Mouse (Mus musculus) liver, embryonic 11.5 days (tissue): Measurements from ENCODE around the gene Bphl. TPM values are rescaled to one million over a fixed set of nuclear protein-coding genes. Genes with fewer than 3 reads are reported as not detected.

Source experiments
- ATAC-seq: fragments of 200-750 bp; cut with Nextera tagmentation; replicated peaks from 2 replicates; pipeline ENCODE4 v1.8.0; 2017; ENCODE audit warnings: moderate number of reproducible peaks, mild to moderate bottlenecking, moderate TSS enrichment, moderate library complexity; ENCODE audit not compliant: low FRiP score
- DNase-seq: peaks from one replicate; pipeline ENCODE4 v3.0.0-alpha.2; 2017; ENCODE audit warnings: low spot score
- H3K27ac ChIP-seq: fragments of 300-500 bp; sonication (generic); 2 replicates; pipeline ENCODE4 v1.5.1; 2014; ENCODE audit warnings: mild to moderate bottlenecking, low read depth, low read length, control low read depth
- H3K27me3 ChIP-seq: fragments of 300-500 bp; sonication (generic); replicated peaks from 2 replicates; pipeline ENCODE4 v1.6.1; 2014; ENCODE audit warnings: low read length, mixed read lengths; ENCODE audit not compliant: control insufficient read depth, insufficient read depth
- H3K36me3 ChIP-seq: fragments of 300-500 bp; sonication (generic); 2 replicates; pipeline ENCODE4 v1.6.1; 2014; ENCODE audit warnings: mild to moderate bottlenecking, low read length, moderate library complexity, mixed read lengths; ENCODE audit not compliant: control insufficient read depth, insufficient read depth
- H3K4me1 ChIP-seq: fragments of 300-500 bp; sonication (generic); replicated peaks from 2 replicates; pipeline ENCODE4 v1.6.1; 2014; ENCODE audit warnings: low read length, mixed read lengths; ENCODE audit not compliant: control insufficient read depth, insufficient read depth
- H3K4me2 ChIP-seq: fragments of 300-500 bp; sonication (generic); 2 replicates; pipeline ENCODE4 v1.6.1; 2014; ENCODE audit warnings: mild to moderate bottlenecking, control low read depth, moderate library complexity
- H3K4me3 ChIP-seq: fragments of 300-500 bp; sonication (generic); 2 replicates; pipeline ENCODE4 v1.5.1; 2014; ENCODE audit warnings: low read depth, low read length, control low read depth
- H3K9ac ChIP-seq: fragments of 300-500 bp; sonication (generic); 2 replicates; pipeline ENCODE4 v1.6.1; 2014; ENCODE audit warnings: low read depth, low read length, control low read depth
- H3K9me3 ChIP-seq: fragments of 300-500 bp; sonication (generic); 2 replicates; pipeline ENCODE4 v1.6.1; 2016; ENCODE audit warnings: low read length, inconsistent platforms, mixed read lengths; ENCODE audit not compliant: control insufficient read depth
- WGBS: fragments of 180-500 bp; shearing (Covaris S2); extraction: QIAGEN DNeasy Blood & Tissue Kit; methylation state at CpG from one replicate; pipeline ENCODE4 v1.1.7; 2014; 5-methylcytosine and 5-hydroxymethylcytosine counted together
- polyA plus RNA-seq: library from polyadenylated mRNA; unstranded; fragments of >200 nt; fragmentation: Nextera tagmentation; extraction: Ambion mirVana; gene quantifications from 2 replicates; pipeline ENCODE4 v1.2.1, GENCODE M21; 2014

Gene Bphl
- polyA plus RNA-seq = 32.8 and 35.3 TPM in 2 replicates

DNA sequence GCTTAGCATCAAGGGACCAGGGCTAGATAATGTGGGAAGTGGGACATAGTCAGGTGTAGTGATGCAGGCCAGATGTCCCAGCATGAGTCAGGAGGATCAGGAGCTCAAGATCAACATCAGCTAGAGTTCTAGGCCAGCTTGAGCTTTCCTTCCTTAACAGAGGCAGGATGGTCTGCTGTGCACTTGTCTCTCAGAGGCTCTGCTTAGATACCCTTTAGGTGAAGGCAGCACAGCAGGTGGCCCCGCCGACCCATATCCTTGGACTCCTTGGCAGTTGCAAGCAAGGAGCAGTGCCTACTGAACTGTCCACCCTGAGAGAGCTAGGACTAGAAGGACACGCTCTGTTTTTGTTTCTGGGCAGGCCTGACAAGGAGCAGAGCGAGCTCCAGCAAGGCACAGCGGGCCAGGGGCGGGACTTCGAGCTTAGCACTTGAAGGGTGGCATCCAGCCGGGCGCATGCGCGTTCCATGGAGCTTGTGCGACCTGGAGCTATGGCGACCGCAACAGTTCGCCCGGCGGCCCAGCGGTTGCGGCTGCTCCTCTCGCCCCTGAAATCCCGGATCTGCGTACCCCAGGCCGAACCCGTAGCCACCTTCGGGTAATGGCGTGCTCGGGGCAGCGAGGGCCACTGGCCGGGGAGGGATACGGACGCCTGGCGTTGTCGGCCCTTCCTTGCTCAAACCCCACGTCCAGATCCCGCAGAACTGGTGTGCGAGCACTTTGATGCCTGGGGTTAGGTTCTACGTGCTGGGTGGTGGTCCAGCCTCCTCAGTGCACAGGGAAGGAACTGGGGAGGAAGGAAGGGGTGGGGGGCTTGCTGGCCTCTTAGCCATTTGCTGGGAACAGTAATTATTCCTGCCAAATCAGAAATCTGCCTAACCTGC, at the start of gene Bphl:
TSS of gene Bphl (plus strand) at position 426 of the 884 bp plus-strand sequence.
- Histone ChIP-seq H3K27me3 (no peaks in the 10 kb centered on the region), H3K9me3 (no peaks in the 10 kb centered on the region), H3K4me1 (peaks cover 5% of the 10 kb centered on the region), H3K9ac (peak within 1 kb of the TSS; percentile 86), H3K4me2 (peak within 1 kb of the TSS; percentile 79), H3K36me3 (peaks cover 3% of the 10 kb centered on the region; the same call in 1 of the 2 replicates), H3K27ac (peak within 1 kb of the TSS; percentile 51; the same call in 1 of the 2 replicates), H3K4me3 (peak within 1 kb of the TSS; percentile 72)
- under 1% methylated on average over 37 of the region's 37 CpGs for WGBS
- DNase-seq (peak; percentile 90), ATAC-seq (peak; percentile 91)

DNA sequence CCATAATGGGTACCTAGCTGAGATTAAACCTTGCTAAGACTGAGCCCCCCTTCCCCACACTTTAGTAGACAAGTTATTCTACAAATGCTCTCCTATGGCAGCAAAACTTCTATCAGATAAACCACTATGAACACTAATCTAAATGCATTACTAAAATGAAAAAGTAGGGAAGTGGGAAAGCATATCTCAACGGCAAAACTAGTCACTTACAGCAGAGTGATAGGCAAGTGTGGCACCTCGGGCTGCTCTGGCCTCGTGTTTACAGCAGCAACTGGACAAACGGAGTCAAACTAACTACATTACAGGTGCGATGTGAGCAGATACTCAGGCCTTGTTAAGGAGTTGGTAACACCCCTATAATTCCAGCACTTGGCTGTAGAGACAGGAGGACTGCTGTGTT, 47.8 kb upstream of the Bphl start:
- no peak overlapping the region for H3K4me2 ChIP-seq
- no peaks in the 10 kb centered on the region for H3K9me3 ChIP-seq
- no peaks in the 10 kb centered on the region for H3K4me1 ChIP-seq
- 79% methylated on average over 5 of the region's 5 CpGs for WGBS
- no peak overlapping the region for H3K27ac ChIP-seq
- no peaks in the 10 kb centered on the region for H3K27me3 ChIP-seq
- no peak for DNase-seq
- no peak for ATAC-seq
- no peak overlapping the region for H3K9ac ChIP-seq
- 0 out of 2 replicates have a peak, but pooled peaks cover 3% of the 10 kb centered on the region for H3K36me3 ChIP-seq
- H3K4me3 ChIP-seq = no peak overlapping the region

DNA sequence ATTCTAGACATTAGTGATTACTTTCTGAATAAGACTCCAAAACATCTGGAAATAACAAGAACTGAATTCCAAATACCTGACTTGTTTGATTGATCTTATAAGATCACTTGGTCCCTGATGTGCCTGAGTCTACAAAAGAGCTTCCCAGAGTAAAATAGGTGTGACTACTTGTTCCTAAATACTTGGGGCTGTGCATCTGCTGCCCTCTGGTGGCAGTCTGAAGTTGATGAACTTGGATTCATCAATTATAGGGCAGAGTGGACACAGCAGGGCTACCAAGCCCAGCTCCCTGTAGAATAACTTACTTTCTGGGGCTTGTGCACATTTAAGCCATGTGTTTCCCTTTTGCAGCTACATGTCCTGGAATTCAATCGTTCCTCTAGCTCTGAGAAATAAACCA, 42.2 kb upstream of the Bphl start:
- H3K27ac ChIP-seq = no peak overlapping the region
- no peak overlapping the region for H3K4me3 ChIP-seq
- no peak overlapping the region for H3K4me2 ChIP-seq
- no peaks in the 10 kb centered on the region for H3K27me3 ChIP-seq
- WGBS = 18% methylated on average over 1 of the region's 1 CpGs
- H3K9ac ChIP-seq = no peak overlapping the region
- DNase-seq = peak; percentile 54
- no peaks in the 10 kb centered on the region for H3K4me1 ChIP-seq
- H3K36me3 ChIP-seq = no peaks in the 10 kb centered on the region
- peak; percentile 47 for ATAC-seq
- no peaks in the 10 kb centered on the region for H3K9me3 ChIP-seq

DNA sequence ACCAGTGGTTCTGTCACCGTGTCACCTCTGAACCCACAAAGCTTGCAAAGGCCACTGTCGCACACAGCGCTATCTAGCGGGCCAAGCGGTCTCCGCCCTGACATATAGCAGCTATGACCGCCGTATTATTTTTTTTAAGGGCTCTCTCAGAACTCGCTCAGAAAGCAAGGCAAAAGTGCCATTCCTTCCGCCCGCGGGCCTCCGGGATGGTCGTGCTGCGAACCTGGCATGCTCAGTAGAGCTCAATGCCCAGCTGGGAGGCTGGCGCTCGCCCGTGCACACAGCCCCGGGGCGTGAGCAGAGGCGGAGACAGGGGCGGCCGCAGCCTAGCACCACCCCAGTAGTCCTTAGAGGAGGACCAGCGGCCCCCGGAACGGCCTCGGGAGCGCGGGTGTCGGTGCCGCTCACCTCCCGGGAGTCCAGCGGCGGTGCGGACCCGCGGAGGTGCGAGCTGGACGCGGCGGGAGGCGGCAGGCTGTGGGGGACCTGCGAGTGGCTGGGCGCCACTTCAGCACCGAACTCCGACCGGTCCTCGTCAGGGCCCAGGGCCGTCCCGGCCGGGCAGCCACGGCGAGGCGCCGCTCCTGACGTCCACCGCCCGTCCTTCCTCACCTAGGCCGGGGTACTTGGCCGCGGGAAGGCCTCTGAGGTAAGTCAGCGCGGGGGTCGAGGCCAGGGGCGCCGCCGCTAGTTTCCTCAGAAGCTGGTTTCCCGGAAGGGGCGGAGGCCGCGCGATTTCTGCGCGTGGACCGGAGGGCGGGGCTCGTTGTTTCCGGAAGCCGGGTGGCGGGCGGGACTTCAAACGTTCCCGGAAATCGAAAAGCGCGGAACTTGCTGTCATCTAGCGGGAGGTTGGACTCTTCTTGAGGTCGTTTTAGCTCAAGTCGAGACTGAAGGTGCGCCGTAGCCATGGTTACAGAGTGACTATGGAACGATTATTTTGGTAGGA, 35.1 kb upstream of the Bphl start, which contains the start of the genes Ripk1 and Serpinb6a:
TSS of gene Ripk1 (plus strand) at position 306 of the 949 bp plus-strand sequence.
TSS of gene Serpinb6a (minus strand) at position 737 of the 949 bp plus-strand sequence.
- Histone ChIP-seq H3K27me3 (no peaks in the 10 kb centered on the region), H3K4me2 (peak within 1 kb of the TSS; percentile 72), H3K4me3 (peak within 1 kb of the TSS; percentile 74), H3K36me3 (no peaks in the 10 kb centered on the region), H3K4me1 (0 out of 2 replicates have a peak, but pooled peaks cover 3% of the 10 kb centered on the region), H3K9ac (peak within 1 kb of the TSS; percentile 68), H3K27ac (peak within 1 kb of the TSS; percentile 73), H3K9me3 (no peaks in the 10 kb centered on the region)
- WGBS = under 1% methylated on average over 92 of the region's 92 CpGs
- DNase-seq (peak; percentile 88), ATAC-seq (peak; percentile 99)

DNA sequence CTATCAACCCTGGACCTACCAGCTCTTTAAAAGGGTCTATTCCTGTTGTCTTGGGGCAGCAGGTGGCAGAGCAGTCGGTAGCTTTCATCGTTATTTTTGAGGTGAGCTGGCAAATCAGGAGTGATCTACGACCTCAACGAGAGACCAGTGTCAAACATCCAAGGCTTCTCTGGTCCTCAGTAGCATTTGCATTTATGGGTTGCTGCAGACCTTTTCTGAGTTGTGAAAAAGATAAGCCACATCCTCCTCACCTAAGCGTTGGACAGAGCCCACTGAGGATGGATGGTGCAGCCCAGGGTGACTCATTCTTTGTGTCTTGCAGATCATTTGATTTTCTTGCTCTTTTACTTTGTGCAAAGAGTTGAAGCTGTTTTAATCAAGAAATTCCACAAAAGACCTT, 34.3 kb upstream of the Bphl start:
- peak; percentile 32 for DNase-seq

DNA sequence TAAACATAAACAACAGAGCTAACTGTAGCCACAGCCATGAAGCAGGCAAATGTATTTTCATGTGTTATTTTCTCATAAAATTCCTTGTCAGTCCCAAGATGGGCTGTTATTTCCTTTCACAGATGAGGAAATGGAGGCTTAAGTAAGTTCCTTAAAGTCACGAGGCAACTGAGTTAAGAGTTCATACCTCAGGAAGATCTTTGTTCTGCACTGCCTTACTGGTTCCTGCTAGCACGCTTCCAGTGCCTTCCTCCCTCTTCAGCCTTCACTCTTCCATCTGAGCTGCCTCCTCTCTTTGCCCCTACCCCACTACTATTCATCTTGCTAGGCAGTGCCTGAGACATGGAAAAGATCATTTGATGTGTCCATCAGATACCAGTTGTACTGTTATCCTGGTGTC, 30.2 kb upstream of the Bphl start:
- Histone ChIP-seq H3K9me3 (no peaks in the 10 kb centered on the region), H3K27me3 (no peaks in the 10 kb centered on the region), H3K4me3 (no peak overlapping the region), H3K27ac (peak overlapping the region; percentile 14; the same call in 1 of the 2 replicates), H3K9ac (no peak overlapping the region), H3K4me2 (no peak overlapping the region), H3K36me3 (0 out of 2 replicates have a peak, but pooled peaks cover 2% of the 10 kb centered on the region), H3K4me1 (no peaks in the 10 kb centered on the region)
- ATAC-seq (no peak), DNase-seq (no peak)
- WGBS = 71% methylated on average over 2 of the region's 2 CpGs

More for the DNA sequence above, 34.3 kb upstream of the Bphl start:
- Histone ChIP-seq H3K4me3 (peak overlapping the region; percentile 74), H3K27ac (peak overlapping the region; percentile 73; the same call in 1 of the 2 replicates), H3K27me3 (no peaks in the 10 kb centered on the region), H3K4me2 (peak overlapping the region; percentile 72), H3K9ac (peak overlapping the region; percentile 59), H3K36me3 (no peaks in the 10 kb centered on the region), H3K9me3 (no peaks in the 10 kb centered on the region), H3K4me1 (0 out of 2 replicates have a peak, but pooled peaks cover 3% of the 10 kb centered on the region)
- WGBS = 7% methylated on average over 5 of the region's 5 CpGs
- 0 out of 2 replicates have a peak, but pooled peaks have one; percentile 9 for ATAC-seq

DNA sequence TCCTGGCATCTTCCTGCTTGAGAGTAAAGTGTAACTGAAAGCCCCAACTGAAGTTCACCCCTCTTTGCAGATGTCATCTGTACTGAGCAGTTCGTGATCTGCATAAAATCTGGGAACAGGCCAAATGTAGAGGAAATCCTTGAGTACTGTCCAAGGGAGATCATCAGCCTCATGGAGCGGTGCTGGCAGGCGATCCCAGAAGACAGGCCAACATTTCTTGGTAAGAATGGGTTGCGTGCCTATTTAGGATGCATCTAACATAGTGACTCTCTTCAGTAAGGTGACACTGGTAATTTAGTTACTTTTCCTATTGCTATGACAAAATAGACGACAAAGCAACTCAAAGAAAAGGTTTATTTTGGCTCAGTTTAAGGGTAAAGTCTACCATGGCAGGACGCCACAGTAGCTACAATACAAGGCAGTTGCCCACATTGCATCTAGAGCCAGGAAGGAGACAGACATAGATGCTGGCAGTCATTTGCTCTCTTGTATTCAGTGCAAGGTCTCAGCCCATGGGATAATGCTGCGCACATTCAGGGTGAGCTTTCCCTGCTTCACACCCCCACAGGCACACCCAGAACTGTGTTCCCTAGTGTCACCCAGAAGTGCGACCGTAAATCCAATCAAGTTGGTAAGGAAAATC, 20.3 kb upstream of the Bphl start:
- ATAC-seq (no peak), DNase-seq (no peak)
- WGBS = 93% methylated on average over 9 of the region's 9 CpGs
- no peak overlapping the region for H3K4me2 ChIP-seq
- no peaks in the 10 kb centered on the region for H3K27me3 ChIP-seq
- no peak overlapping the region for H3K27ac ChIP-seq
- no peak overlapping the region for H3K4me3 ChIP-seq
- no peak overlapping the region for H3K9ac ChIP-seq
- peaks cover 35% of the 10 kb centered on the region for H3K36me3 ChIP-seq
- H3K4me1 ChIP-seq = no peaks in the 10 kb centered on the region
- no peaks in the 10 kb centered on the region for H3K9me3 ChIP-seq

DNA sequence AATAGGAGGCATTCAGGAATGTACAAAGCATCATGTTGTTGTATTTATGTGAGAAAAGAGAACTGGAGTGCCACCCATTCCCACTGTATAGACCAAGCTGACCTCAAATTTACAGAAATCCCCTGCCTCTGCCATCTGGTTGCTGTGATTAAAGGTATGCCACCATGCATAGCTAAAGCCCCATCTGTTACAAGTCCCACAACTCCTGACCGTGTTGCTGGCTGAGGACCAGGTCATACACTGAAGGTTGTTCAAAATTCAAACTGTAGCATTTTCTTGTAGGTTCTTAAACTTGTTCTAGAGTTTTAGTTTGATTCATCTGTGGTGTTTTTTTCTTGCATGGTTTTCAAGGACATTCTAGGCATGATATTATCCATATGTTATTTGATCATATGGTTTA, 18.9 kb upstream of the Bphl start:
- Histone ChIP-seq H3K9ac (no peak overlapping the region), H3K4me2 (no peak overlapping the region), H3K36me3 (peaks cover 31% of the 10 kb centered on the region), H3K9me3 (no peaks in the 10 kb centered on the region), H3K4me1 (no peaks in the 10 kb centered on the region), H3K27me3 (no peaks in the 10 kb centered on the region), H3K27ac (no peak overlapping the region), H3K4me3 (no peak overlapping the region)
- no peak for DNase-seq
- no peak for ATAC-seq
- WGBS = 93% methylated on average over 1 of the region's 1 CpGs
